Mouse (Mus musculus) ES-Bruce4 (cell line): Measurements from ENCODE around the gene Aff2. TPM values are rescaled to one million over a fixed set of nuclear protein-coding genes. Genes with fewer than 3 reads are reported as not detected.

Experiments used
- H3K27ac ChIP-seq: 2 replicates; pipeline ENCODE4 v1.5.1; 2012; ENCODE audit warnings: low read length, inconsistent platforms; ENCODE audit not compliant: insufficient read depth
- H3K27me3 ChIP-seq: 2 replicates; pipeline ENCODE4 v1.6.1; 2012; ENCODE audit warnings: mild to moderate bottlenecking, low read length, inconsistent platforms; ENCODE audit not compliant: control insufficient read depth, poor library complexity, insufficient read depth, severe bottlenecking
- H3K36me3 ChIP-seq: 2 replicates; pipeline ENCODE4 v1.6.1; 2012; ENCODE audit warnings: inconsistent platforms, mild to moderate bottlenecking, low read length, moderate library complexity; ENCODE audit not compliant: control insufficient read depth, poor library complexity, insufficient read depth, severe bottlenecking
- H3K4me1 ChIP-seq: one replicate; pipeline ENCODE4 v1.8.1; 2011; ENCODE audit warnings: low read length; ENCODE audit not compliant: control insufficient read depth, insufficient read depth
- H3K4me3 ChIP-seq: 2 replicates; pipeline ENCODE4 v1.5.1; 2011; ENCODE audit warnings: low read depth, mild to moderate bottlenecking, low read length
- H3K9ac ChIP-seq: 2 replicates; pipeline ENCODE4 v1.6.1; 2012; ENCODE audit warnings: low read depth, mild to moderate bottlenecking, inconsistent platforms; ENCODE audit not compliant: poor library complexity, severe bottlenecking
- H3K9me3 ChIP-seq: replicated peaks from 2 replicates; pipeline ENCODE4 v1.6.1; 2012; ENCODE audit warnings: mild to moderate bottlenecking, low read length, inconsistent platforms; ENCODE audit not compliant: control insufficient read depth, poor library complexity, insufficient read depth, severe bottlenecking
- CTCF ChIP-seq: IDR thresholded peaks from one replicate; pipeline ENCODE4 v1.8.1; 2011; ENCODE audit warnings: low read depth, low read length
- EP300 ChIP-seq: IDR thresholded peaks from 2 replicates; pipeline ENCODE4 v1.6.1; 2011; ENCODE audit warnings: low read depth, low read length; ENCODE audit not compliant: insufficient read depth
- POLR2A ChIP-seq: IDR thresholded peaks from one replicate; pipeline ENCODE4 v1.8.1; 2011; ENCODE audit warnings: low read length; ENCODE audit not compliant: insufficient read depth
- polyA plus RNA-seq: library from polyadenylated mRNA; stranded (reverse); fragments of >200 nt; gene quantifications from 2 replicates; pipeline ENCODE4 v1.2.4, GENCODE M21; 2011; ENCODE audit warnings: low read depth; ENCODE audit not compliant: missing spikeins, insufficient read depth, insufficient read length

Gene Aff2
- polyA plus RNA-seq, 1 experiment, result 0.75 TPM

- H3K4me1 ChIP-seq, result no peaks in the 10 kb centered on the region
- no peaks in the 10 kb centered on the region for H3K36me3 ChIP-seq
- H3K27ac ChIP-seq, result no peak overlapping the region
- H3K27me3 ChIP-seq, result no peaks in the 10 kb centered on the region
- H3K9me3 ChIP-seq, result no peaks in the 10 kb centered on the region
- TF ChIP-seq POLR2A (no peak), EP300 (no peak), CTCF (no peak)
- H3K9ac ChIP-seq, result no peak overlapping the region
- no peak overlapping the region for H3K4me3 ChIP-seq
Observed at GRCm38 (mm10) chrX:69460896-69461295, 100.8 kb downstream of the Aff2 start.

- no peaks in the 10 kb centered on the region for H3K9me3 ChIP-seq
- no peak overlapping the region for H3K4me3 ChIP-seq
- H3K27ac ChIP-seq, result no peak overlapping the region
- H3K36me3 ChIP-seq, result no peaks in the 10 kb centered on the region
- no peaks in the 10 kb centered on the region for H3K4me1 ChIP-seq
- no peaks in the 10 kb centered on the region for H3K27me3 ChIP-seq
- no peak overlapping the region for H3K9ac ChIP-seq
- no peak for TF ChIP-seq POLR2A
Observed at GRCm38 (mm10) chrX:69502061-69502460, 142.0 kb downstream of the Aff2 start.

DNA sequence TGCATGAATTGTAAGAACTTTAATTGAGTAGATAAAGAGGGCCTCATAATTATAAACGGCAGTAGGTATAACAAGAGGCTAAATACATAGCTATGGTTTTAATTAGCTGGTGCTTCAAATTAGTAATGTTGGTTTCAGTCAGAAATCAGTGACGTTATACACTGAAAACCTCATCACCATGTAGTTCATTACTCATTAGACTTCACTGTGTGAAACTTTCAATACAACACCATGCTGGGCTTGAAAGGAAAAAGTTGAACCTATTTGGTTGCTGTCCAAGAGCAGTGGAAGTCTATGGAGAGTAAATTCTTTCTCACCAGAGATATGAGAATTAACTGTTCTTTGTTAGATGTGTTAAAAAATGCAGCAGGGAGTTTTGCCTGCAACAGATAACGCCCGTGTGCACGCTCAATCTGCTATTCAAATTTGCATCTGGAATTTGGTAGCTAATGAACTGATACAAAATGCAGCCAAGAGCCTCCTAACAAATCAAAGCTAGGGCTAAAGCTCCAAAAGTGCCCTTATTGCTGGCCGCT is 158.0 kb downstream of the Aff2 start:
- TF ChIP-seq EP300 (no peak), POLR2A (no peak), CTCF (no peak)
- Histone ChIP-seq H3K4me3 (no peak overlapping the region), H3K36me3 (no peaks in the 10 kb centered on the region), H3K27ac (no peak overlapping the region), H3K4me1 (no peaks in the 10 kb centered on the region), H3K27me3 (no peaks in the 10 kb centered on the region), H3K9ac (no peak overlapping the region), H3K9me3 (no peaks in the 10 kb centered on the region)

DNA sequence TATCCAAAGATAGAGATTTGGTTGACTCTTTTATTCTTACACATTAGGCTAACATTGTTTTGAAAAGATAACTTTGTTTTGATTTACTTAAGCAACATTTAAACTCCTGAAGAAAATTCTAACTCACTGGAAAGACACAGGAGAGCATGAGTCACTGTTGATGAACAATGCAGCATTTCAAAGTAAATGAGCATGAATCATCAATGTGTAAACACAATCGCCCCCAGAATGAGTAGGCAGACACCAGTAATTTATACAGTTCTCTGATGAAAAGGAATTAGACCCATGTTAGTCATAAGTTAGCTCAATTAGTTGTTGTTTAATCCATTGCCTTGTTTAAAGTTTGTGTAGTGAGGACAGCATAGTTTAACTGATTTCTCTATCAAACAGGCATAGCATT is 180.7 kb downstream of the Aff2 start:
- Histone ChIP-seq H3K9ac (no peak overlapping the region), H3K36me3 (no peaks in the 10 kb centered on the region), H3K27me3 (no peaks in the 10 kb centered on the region), H3K27ac (no peak overlapping the region), H3K4me3 (no peak overlapping the region), H3K9me3 (no peaks in the 10 kb centered on the region), H3K4me1 (no peaks in the 10 kb centered on the region)
- TF ChIP-seq CTCF (no peak), POLR2A (no peak), EP300 (no peak)

DNA sequence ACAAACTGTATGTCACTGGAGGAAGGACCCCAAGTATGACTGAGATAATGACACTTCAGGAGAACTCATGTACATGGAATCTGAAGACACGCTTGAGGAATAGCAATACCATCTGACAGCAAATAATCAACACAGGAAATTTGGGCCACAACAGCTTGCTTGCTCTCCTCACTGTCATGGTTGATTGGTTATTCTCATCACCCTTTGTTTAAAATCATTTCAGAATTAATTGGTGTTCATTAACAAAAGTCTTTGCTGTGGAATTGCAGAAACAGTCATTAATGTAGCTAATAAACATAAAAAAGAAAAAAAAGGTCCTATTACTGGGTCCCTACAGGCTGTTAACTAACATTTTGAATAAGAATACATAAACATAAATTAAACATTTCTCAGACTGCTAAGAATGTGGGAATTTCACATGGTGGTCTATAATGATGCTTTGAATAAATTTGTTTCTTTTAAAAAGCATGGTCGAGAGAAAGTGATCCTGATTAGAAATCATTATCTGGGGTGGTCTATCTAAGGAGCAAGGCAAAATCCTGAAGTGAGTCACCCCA is 219.9 kb downstream of the Aff2 start:
- Histone ChIP-seq H3K36me3 (no peaks in the 10 kb centered on the region), H3K4me1 (no peaks in the 10 kb centered on the region), H3K27me3 (no peaks in the 10 kb centered on the region), H3K9me3 (no peaks in the 10 kb centered on the region), H3K9ac (no peak overlapping the region), H3K4me3 (no peak overlapping the region), H3K27ac (no peak overlapping the region)
- TF ChIP-seq CTCF (no peak), EP300 (no peak), POLR2A (no peak)

GRCm38 (mm10) chrX:69608793-69609192 is 248.7 kb downstream of the Aff2 start:
- Histone ChIP-seq H3K9ac (no peak overlapping the region), H3K27ac (no peak overlapping the region), H3K4me1 (no peaks in the 10 kb centered on the region), H3K27me3 (no peaks in the 10 kb centered on the region), H3K9me3 (no peaks in the 10 kb centered on the region), H3K36me3 (no peaks in the 10 kb centered on the region), H3K4me3 (no peak overlapping the region)
- no peak for TF ChIP-seq CTCF
- TF ChIP-seq POLR2A, result no peak
- TF ChIP-seq EP300, result no peak
